Mouse (Mus musculus) cerebellum, adult 2 months (tissue): ENCODE results near the gene Hist1h3f. TPM values are rescaled to one million over a fixed set of nuclear protein-coding genes. Genes with fewer than 3 reads are reported as not detected.

ENCODE experiments used
- DNase-seq, 2 experiments: peaks; one replicate each; pipeline ENCODE4 v3.0.0; 2021
- H3K27ac ChIP-seq: fragments of 200-500 bp; 2 replicates; pipeline ENCODE4 v1.5.1; 2012; ENCODE audit warnings: low read length, control low read depth, inconsistent platforms; ENCODE audit not compliant: insufficient read depth
- H3K27me3 ChIP-seq: fragments of 200-500 bp; 2 replicates; pipeline ENCODE4 v1.6.1; 2012; ENCODE audit warnings: inconsistent platforms, mild to moderate bottlenecking, low read length, moderate library complexity; ENCODE audit not compliant: control insufficient read depth, insufficient read depth
- H3K4me1 ChIP-seq: fragments of 200-500 bp; 2 replicates; pipeline ENCODE4 v1.6.1; 2011; ENCODE audit warnings: low read length; ENCODE audit not compliant: control insufficient read depth, insufficient read depth
- H3K4me3 ChIP-seq: fragments of 200-500 bp; replicated peaks from 2 replicates; pipeline ENCODE3; 2011; ENCODE audit warnings: mild to moderate bottlenecking, low read depth, low read length, control low read depth; ENCODE audit not compliant: insufficient read depth
- CTCF ChIP-seq: fragments of 200-500 bp; IDR thresholded peaks from 2 replicates; pipeline ENCODE4 v1.5.1; 2011; ENCODE audit warnings: low read depth, mild to moderate bottlenecking, control low read depth, low read length, moderate library complexity, borderline replicate concordance; ENCODE audit not compliant: insufficient read depth
- POLR2A ChIP-seq: fragments of 200-500 bp; IDR thresholded peaks from 2 replicates; pipeline ENCODE4 v1.6.1; 2011; ENCODE audit warnings: low read length, control low read depth, borderline replicate concordance; ENCODE audit not compliant: insufficient read depth
- WGBS: fragments of 180-500 bp; shearing (Covaris S2); methylation state at CpG from one replicate; pipeline ENCODE4 v1.1.7; 2018; 5-methylcytosine and 5-hydroxymethylcytosine counted together
- polyA plus RNA-seq: library from polyadenylated mRNA; depleted of rRNA; stranded (reverse); fragments of >200 nt; gene quantifications from 2 replicates; pipeline ENCODE4 v1.2.3, GENCODE M21; 2012; rRNA removed

Gene Hist1h3f
- 0.32 and 0.33 TPM in 2 replicates for polyA plus RNA-seq

DNA sequence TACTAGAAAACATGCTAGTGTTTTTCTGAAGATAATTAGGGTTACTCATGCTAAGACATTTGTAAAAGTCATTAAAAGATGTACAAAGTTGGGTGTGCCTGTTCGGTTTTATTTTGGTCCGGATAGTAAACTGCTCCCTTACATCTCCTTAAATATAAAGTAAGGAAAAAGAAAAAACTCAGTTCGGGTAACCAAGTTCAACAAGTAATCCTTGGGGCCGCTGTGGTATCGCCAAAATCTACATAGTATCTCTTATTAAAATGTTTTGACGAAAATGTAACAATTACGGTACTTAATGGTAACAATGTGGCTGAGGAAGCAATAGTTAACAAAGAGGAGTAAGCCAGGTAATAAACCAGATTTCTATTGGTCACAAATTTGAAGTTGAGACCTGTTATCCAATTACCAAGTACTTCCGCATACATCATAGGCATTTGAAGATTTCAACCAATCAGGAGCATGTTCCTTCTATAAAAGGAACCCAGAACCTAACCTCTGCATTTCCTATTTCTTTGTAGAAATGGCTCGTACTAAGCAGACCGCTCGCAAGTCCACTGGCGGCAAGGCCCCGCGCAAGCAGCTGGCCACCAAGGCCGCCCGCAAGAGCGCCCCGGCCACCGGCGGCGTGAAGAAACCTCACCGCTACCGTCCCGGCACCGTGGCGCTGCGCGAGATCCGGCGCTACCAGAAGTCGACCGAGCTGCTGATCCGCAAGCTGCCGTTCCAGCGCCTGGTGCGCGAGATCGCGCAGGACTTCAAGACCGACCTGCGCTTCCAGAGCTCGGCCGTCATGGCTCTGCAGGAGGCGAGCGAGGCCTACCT, at the start of gene Hist1h3f:
Gene Hist1h3f (plus strand): TSS at position 88 of the 822 bp plus-strand sequence.
- TF ChIP-seq POLR2A = peak; percentile 84; the same call in 1 of the 2 replicates
- no peak for TF ChIP-seq CTCF
- Histone ChIP-seq H3K4me3 (peak within 1 kb of the TSS; percentile 64), H3K27me3 (no peaks in the 10 kb centered on the region), H3K27ac (peak within 1 kb of the TSS; percentile 86; the same call in 1 of the 2 replicates), H3K4me1 (no peaks in the 10 kb centered on the region)
- peak; percentile 82 to 92 for DNase-seq
- WGBS = under 1% methylated on average over 29 of the region's 45 CpGs

- 90% methylated on average over 6 of the region's 6 CpGs for WGBS
- Histone ChIP-seq H3K27ac (no peak overlapping the region), H3K4me3 (no peak overlapping the region), H3K27me3 (no peaks in the 10 kb centered on the region; the same call in 1 of the 2 replicates), H3K4me1 (no peaks in the 10 kb centered on the region)
- TF ChIP-seq CTCF (no peak), POLR2A (no peak)
- DNase-seq = no peak
These were observed 48.3 kb upstream of the Hist1h3f start for GRCm38 (mm10) chr13:23495526-23495925.

DNA sequence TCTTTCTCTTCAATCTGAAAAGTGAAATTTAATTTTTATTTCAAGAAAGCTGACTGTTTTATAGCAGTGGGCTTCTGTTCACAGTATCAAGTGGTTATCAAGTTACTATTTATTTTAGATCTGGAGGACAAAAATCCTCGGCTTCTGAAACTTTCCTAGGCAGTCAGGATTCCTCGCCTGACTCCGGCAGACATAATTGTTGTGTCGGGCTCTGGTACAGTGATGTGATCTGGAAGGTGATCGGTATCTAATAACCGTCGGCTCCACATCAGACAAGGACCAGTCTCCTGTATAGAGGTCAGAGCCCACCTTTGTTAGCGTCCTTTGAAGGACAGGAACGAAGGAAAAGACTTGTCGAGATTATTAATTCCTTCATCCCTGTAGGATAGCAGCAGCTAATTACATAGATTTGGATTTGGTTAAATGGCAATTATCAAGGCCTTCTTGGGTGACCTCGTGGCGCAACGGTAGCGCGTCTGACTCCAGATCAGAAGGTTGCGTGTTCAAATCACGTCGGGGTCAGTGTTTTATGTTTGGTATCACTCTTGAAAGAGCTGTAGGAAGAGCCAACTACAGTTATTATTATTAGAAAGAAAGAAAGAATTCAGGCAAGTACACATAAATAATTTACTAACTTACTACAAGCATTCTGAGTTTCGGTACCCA, 46.1 kb upstream of the Hist1h3f start:
- no peak for TF ChIP-seq POLR2A
- no peak for TF ChIP-seq CTCF
- Histone ChIP-seq H3K4me1 (no peaks in the 10 kb centered on the region), H3K27ac (no peak overlapping the region), H3K27me3 (no peaks in the 10 kb centered on the region; the same call in 1 of the 2 replicates), H3K4me3 (no peak overlapping the region)
- WGBS = 40% methylated on average over 19 of the region's 19 CpGs
- DNase-seq = no peak

DNA sequence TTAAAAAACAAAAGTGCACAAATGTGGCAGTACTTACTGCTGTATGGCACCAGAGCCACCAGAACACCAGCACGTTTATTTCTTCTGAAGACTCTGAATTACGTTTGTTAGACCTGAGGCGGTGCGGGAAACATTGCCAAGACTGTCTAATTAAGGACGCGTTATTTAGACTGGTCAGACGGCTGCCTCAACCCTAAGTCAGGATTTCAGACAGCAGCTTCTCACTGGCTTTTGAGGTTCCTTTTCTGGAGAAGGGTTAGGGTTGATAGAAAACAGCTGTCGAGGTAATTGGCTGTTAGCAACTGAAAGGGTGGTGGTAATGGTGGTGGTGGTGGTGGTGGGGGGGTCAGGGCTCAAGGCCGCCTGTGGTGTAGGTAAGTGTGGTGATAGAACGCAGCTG, 45.2 kb upstream of the Hist1h3f start:
- WGBS = 21% methylated on average over 10 of the region's 10 CpGs
- H3K4me3 ChIP-seq = no peak overlapping the region
- no peak for DNase-seq
- H3K27me3 ChIP-seq = no peaks in the 10 kb centered on the region; the same call in 1 of the 2 replicates
- H3K27ac ChIP-seq = no peak overlapping the region
- no peaks in the 10 kb centered on the region for H3K4me1 ChIP-seq
- no peak for TF ChIP-seq POLR2A
- TF ChIP-seq CTCF = no peak

- TF ChIP-seq POLR2A = no peak
- TF ChIP-seq CTCF = no peak
- 56% methylated on average over 7 of the region's 7 CpGs for WGBS
- Histone ChIP-seq H3K4me1 (no peaks in the 10 kb centered on the region), H3K27ac (no peak overlapping the region), H3K27me3 (no peaks in the 10 kb centered on the region; the same call in 1 of the 2 replicates), H3K4me3 (no peak overlapping the region)
- DNase-seq = no peak
These were observed 43.9 kb upstream of the Hist1h3f start for GRCm38 (mm10) chr13:23499943-23500342.

DNA sequence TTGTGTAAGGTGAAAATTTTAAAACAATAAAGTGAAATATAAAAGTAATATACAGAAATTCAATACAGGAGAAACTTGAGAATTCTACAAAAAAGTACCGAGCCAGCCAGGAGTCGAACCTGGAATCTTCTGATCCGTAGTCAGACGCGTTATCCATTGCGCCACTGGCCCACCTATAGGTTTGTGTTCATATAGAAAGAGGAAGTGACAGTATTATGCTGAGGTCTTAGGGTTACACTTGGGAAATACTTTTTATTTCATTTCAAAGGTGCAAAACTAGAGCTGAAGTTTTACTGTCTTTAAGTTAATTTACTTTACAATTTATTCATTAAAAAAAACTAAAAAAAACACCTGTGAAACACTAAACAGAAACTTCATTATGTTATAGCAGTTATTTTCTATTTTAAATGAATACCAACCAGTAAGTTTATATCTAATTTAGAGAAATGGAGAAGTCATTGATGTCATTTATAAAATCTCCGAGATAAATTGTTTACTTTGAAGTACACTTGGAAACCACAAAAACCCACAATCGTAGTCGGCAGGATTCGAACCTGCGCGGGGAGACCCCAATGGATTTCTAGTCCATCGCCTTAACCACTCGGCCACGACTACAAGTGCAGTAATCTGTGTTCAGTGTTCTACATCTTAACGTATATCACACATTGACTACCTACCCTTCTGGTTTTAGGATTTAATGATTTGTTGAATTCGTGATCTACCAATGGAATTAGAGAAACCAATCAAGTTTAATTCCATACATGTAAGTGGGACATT, 43.2 kb upstream of the Hist1h3f start:
- TF ChIP-seq POLR2A = no peak
- TF ChIP-seq CTCF = no peak
- H3K4me1 ChIP-seq = no peaks in the 10 kb centered on the region
- no peaks in the 10 kb centered on the region; the same call in 1 of the 2 replicates for H3K27me3 ChIP-seq
- peak; percentile 52 to 54 for DNase-seq
- no peak overlapping the region for H3K27ac ChIP-seq
- no peak overlapping the region for H3K4me3 ChIP-seq
- WGBS = 15% methylated on average over 17 of the region's 17 CpGs

DNA sequence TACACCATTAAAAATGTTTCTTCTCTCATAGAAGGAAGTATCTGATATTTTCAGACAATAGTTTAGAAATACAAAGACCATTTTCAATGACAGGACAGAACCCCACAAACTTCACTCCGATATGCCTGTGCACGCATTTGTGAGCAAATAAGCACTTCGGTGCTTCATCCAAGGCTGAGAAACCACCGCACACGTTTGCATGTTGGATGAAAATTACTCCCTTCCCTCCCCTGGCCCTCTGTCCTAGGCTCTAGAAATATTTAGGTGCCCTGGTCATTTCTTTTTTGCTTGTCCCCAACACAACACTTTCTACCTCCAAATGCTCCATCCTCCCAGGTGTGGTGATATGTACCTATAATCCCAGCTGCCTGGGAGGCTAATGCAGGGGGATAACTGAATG, 42.3 kb upstream of the Hist1h3f start:
- H3K27ac ChIP-seq = no peak overlapping the region
- no peak overlapping the region for H3K4me3 ChIP-seq
- no peak for TF ChIP-seq CTCF
- no peak for TF ChIP-seq POLR2A
- H3K4me1 ChIP-seq = no peaks in the 10 kb centered on the region
- no peak for DNase-seq
- no peaks in the 10 kb centered on the region; the same call in 1 of the 2 replicates for H3K27me3 ChIP-seq
- WGBS = 39% methylated on average over 5 of the region's 5 CpGs
